Mouse (Mus musculus) right cerebral cortex, postnatal 36 days (tissue): ENCODE data around the gene Fbxw11.
"Not testable (repeated sequence)": the region's sequence is repeated elsewhere in the genome, so short reads cannot be mapped to it uniquely, and the experiment has no call there.

Source experiments
- DNase-seq, 2 experiments: peaks; one replicate each; pipeline ENCODE4 v3.0.0; 2022; ENCODE audit warnings: low spot score in 2 of 2, mixed read lengths in 1 of 2

Fbxw11 gene

DNA sequence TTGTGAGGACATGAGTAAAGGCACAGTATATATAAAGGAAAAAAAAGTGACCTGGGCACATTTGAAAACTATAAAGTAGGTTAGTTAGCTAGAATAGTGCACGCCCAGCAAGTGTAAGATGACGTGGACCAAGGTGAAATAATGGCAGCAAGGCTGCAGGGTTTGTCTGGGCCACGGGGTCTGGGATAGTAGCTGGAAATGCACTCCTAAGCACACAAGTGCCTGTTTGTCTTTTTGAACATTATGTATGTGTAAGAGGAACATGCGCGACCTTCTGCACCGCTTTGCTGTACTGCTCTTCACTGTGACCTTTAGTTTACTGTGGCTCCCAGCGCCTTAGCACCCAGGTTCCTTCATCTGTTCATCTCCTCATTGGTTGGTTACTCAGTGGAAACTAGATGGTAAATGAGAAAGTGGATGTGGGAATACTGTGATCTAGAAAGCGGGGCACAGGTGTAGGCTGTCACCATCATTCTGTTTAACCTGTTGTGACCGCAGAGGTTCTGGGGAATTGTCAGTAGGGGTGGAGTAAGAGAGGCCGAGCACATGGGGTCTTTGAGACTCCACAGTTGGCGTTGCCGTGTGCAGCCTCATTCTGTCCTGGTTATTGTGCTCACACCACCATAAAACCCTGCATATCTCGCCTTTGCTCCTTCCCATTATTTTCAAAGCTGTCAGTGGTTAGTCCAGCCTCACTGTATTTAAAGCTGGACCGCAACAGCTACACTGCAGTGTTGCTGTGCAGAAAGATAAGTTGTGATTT lies 66.4 kb downstream of the Fbxw11 start:
- DNase-seq: no peak

GRCm38 (mm10) chr11:32709563-32709962 lies 67.0 kb downstream of the Fbxw11 start:
- no peak for DNase-seq

DNA sequence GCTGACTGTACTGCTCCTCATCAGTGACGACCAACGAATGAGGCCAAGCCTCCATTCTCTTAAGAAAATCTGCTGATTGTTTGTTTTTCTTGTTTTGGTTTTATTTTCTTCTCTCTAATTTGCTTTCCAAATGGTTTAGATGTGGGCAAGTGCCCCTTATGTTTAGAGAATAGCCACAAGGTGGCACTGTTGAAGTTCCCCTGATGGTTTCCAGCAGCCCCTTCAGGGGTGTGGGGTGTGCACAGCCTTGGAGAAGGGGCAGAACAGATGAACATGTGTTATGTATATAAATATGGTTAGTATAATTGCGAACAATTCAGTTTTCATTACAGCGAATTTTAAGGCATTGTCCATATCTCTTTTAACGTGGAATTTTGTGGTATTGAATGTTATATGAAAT lies 71.7 kb downstream of the Fbxw11 start:
- DNase-seq: no peak

- no peak for DNase-seq
These were observed 72.4 kb downstream of the Fbxw11 start for GRCm38 (mm10) chr11:32714896-32715295.

DNA sequence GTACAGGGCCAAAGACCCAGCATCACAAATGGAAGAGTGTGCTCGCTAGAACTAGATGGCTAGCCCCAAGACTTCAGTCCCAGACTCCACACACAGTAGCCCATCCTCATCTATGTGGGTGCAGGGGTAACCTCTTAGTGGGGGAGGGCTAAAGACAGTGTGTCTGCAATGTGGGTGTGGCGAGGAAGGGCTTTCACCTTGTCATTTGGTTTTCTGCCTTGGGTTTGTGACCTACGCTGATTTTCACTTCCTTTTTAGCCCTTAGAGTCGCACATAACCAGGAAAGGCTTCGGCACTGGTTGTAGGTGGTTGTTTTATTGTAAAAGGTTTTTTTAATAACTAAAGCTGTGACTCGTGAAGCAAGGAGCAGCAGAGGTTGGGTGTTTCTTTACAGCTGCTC lies 73.0 kb downstream of the Fbxw11 start:
- DNase-seq: no peak

- no peak for DNase-seq
These were observed 73.4 kb downstream of the Fbxw11 start for GRCm38 (mm10) chr11:32715970-32716369.

DNA sequence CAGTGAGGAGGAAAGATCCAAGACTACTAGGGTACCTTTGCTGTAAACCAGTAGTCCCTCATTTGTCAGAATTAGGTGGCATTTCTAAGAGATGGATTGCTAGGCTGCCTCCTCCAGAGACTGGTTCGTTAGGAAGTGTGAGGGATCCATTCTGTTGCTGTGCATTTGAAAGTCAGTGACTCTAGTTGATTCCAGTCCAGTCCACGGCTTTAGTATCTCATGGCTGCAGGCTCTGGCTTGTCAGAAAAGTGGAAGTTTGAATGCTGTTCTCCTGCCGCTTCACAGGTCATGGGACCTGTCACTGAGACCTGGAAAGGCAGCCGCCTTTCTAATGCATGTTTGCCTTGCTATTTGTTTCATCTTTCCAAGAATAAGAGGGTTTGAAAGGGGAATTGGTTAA lies 74.4 kb downstream of the Fbxw11 start:
- no peak for DNase-seq

DNA sequence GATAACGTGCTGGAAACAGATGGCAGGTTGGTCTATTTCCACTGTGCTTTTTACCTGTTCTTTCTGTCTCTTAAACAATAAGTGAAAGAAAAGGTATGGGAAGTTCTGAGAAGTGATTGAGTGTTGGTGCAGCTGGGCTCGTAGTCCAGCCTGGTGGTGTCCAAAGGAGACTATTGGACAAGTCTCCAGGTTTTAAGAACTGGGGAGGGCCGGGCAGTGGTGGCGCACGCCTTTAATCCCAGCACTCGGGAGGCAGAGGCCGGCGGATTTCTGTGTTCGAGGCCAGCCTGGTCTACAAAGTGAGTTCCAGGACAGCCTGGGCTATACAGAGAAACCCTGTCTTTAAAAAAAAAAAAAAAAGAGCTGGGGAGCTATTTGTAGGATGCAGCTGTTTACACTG lies 75.2 kb downstream of the Fbxw11 start:
- DNase-seq: not testable (repeated sequence)

- DNase-seq: no peak
These were observed 75.8 kb downstream of the Fbxw11 start for GRCm38 (mm10) chr11:32718371-32718770.

- no peak for DNase-seq
These were observed 76.5 kb downstream of the Fbxw11 start for GRCm38 (mm10) chr11:32718979-32719378.

- no peak for DNase-seq
These were observed 80.1 kb downstream of the Fbxw11 start for GRCm38 (mm10) chr11:32722653-32723052.

DNA sequence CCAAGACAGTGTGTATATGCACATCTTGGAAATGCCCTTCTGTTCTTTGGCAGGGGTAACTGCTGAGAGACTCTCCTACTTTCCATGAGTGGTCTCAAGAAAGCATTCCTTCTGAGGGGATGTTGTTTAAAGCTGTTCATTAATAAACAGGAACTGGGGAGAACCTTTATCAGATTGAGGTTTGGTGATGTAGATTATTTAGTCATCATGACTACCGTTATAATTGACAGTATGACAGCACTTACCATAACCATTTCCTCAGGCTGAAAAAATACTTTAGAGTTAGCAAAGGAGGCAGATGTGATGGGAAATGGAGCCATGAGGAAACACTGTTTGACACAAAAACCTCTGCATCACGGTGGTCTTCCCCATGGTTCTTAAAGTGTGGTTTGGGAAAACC lies 80.8 kb downstream of the Fbxw11 start:
- no peak for DNase-seq

DNA sequence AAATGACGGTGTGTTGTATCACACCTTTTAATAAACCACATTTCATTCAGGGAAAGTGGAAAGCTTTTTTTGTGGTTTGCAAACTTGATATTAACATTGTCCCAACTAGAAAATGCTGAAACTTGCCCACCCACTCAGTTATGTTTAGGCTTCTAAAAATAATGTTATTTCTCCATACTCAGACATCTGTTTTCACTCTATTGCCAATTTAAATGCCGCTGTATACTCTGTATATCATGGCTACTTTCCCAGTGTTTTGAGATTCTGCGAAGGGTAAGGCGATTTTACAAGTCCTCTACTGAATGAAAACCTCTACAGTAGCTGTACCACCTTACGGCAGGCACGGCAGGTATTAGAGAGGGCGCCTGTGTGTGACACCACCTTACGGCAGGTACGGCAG lies 82.6 kb downstream of the Fbxw11 start:
- no peak for DNase-seq

DNA sequence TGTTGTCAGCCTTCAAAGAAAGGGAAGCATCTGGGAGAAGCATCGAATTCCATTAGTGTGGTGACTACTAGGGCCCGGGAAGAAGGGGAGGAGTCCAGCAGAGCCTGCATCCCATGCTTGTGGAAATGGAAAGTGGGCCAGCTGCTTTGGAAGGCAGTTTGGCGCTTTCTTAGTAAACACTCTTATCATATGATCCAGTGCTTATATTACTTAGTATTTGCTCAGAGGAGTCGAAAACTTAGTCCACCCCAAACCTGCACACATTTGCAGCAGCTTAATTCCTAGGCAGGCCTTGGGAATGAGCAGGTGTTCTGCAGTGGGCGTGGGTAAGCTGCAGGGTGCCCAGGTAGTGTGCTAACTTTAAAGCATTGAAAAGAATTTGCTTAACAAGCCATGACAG lies 89.9 kb downstream of the Fbxw11 start:
- DNase-seq: no peak

DNA sequence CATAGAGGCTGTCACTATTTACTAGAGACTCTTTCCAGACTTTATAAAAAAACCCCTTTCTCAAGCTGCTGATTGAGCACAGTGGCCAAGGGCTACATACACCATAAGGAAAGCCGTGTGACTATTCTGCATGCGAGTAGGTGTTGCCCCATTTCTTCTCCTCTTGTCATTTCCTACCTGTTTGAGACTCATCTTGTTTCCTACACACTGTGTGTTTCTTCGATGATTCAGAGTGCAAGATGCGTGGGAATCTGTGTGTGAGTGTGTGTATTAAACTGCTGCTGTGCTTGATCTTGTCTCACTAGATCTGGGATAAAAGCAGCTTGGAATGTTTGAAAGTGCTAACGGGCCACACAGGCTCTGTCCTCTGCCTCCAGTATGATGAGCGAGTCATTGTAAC lies 90.7 kb downstream of the Fbxw11 start:
- peak in 1 of 2 experiments; percentile 39 for DNase-seq

DNA sequence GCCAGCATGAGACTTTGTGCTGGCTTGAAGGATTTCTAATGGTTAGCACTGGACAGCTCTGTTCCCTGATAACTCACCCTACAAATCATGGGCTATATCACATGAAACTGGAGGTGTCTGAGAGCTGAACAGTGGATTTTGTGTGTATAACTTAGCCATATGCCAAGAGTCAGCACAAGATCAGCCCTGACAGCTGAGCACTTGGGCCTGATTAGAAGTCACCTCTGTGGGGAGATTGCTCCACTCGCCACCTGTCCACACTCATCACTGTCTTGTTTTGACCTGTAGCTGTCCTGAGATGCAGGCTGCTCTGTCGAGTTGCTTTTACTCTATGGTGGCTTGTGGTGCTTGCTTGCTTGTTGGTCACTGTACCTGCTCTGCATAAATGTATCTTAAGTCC lies 93.8 kb downstream of the Fbxw11 start:
- no peak for DNase-seq

DNA sequence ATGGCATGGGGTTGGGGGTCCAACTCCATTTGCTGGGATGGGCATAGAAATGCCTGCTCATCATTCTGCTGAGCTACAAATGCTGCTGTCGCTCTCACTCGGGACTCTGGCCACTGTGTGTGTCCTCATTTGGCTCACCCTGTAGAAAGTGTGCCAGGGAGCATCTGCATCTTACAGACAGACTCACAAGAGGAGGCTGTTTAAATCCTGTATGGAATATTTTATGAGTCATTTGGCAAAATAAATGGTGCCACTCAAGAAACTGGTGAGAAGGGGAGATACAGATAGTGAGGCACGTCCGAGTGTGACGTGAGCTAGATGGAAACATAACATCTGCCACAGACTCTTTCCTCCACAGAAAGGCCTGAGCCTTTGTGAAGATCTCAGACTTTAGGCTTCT lies 95.2 kb downstream of the Fbxw11 start:
- DNase-seq: no peak

DNA sequence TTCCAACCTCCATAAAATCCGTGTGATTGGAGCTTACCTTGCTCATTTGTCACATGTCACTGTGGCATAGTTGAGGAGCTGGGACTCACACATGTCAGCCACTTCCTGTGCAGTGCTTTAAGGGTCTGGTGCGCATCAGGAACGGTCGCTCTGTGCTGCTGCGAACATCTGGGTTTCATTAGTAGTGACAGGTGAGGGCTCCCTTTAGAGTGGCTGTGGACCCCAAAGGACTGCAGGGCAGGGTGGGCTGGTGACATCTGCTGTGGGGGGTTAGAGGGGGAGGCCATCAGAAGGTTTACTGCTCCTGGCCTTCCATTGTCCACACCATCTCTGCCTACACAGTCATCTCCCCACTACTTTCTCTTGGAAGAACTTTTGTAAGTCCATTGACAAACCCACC lies 101.4 kb downstream of the Fbxw11 start:
- no peak for DNase-seq

GRCm38 (mm10) chr11:32744463-32744862 lies 101.9 kb downstream of the Fbxw11 start:
- no peak for DNase-seq

DNA sequence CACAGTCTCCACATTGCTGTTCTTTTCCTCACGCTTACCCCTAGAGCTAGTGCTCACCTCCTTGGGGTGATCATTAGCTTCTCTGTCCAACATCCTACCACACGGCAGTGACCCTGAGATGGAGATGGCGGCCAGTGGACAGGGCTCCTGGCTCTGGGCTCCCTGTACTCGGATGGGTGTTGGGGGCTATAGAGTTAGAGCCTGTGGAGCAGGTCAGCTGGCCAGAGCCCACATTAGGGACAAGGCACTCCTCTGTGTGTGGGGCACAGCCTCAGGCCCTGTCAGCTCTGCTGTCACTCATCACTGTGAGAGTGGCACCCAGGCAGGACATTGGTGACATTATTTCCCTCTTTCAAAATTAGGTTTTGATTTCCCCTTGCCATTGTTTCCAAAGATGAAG lies 102.9 kb downstream of the Fbxw11 start:
- no peak for DNase-seq

DNA sequence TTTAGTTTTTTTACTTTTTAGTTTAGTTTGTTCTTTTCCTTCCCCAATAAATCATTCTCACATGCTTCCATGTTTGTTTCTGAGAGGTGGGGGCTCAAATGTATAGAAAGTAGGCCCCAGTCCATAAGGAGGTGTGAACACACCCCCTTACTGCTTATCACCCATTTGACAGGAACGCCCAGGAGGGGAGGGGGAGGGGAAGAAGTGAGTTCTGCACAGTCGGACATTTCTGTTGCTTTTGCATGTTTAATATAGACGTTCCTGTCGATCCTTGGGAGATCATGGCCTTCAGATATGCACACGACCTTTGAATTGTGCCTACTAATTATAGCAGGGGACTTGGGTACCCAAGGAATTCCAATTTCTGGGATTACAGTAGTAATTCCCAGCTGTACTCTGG lies 103.5 kb downstream of the Fbxw11 start:
- DNase-seq: no peak

GRCm38 (mm10) chr11:32746475-32746874 lies 104.0 kb downstream of the Fbxw11 start:
- no peak for DNase-seq

- DNase-seq: no peak
These were observed 106.3 kb downstream of the Fbxw11 start for GRCm38 (mm10) chr11:32748800-32749199.
